Mouse (Mus musculus): ENCODE measurements around the gene Troap. TPM values are rescaled to one million over a fixed set of nuclear protein-coding genes. Genes with fewer than 3 reads are reported as not detected.

The Troap gene
- 12.6 and 18.6 TPM in 2 replicates for total RNA-seq (2017)

GRCm38 (mm10) chr15:99074019-99074599, at the start of gene Troap:
Troap (plus strand) TSS chr15:99074575.
- 0 out of 2 replicates have a peak, but pooled peaks have one; percentile 0 for ATAC-seq (replicated peaks; ENCODE audit: low read depth, poor library complexity, severe bottlenecking)

DNA sequence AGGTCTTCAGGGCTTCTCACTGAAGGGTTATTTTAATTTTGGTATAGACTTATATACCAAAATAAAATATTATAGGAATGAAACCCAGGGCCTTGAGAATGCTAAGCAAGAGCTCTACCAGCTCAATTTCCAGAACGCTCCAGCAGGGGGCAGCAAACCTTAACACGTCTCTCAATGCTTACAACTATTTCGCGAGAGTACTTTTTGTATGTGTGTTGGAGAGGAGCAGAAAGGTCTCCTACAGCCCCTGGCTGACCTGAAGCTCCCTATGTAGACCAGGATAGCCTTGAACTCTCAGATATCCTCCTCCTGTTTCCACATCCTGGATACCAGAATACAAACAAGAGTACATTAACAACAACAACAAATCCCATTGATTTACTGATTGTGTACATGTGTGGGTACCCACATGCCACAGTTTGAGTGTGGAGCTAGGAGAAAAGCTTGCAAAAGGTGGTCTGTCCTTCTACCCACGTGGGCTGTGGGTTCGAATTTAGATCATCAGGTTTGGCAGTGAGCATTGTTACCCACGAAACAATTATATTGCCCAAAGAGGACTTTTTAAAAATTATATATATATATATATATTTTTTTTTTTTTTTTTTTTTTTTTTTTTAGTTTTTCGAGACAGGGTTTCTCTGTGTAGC, 49.6 kb upstream of the Troap start:
- peak; percentile 64 for ATAC-seq (replicated peaks; ENCODE audit: low read depth, poor library complexity, severe bottlenecking)

GRCm38 (mm10) chr15:99025414-99025813, 49.0 kb upstream of the Troap start:
- no peak for ATAC-seq (replicated peaks; ENCODE audit: low read depth, poor library complexity, severe bottlenecking)

- no peak for ATAC-seq (replicated peaks; ENCODE audit: low read depth, poor library complexity, severe bottlenecking)
Observed at GRCm38 (mm10) chr15:99026259-99026658, 48.1 kb upstream of the Troap start.

GRCm38 (mm10) chr15:99027116-99027515, 47.3 kb upstream of the Troap start:
- ATAC-seq (replicated peaks; ENCODE audit: low read depth, poor library complexity, severe bottlenecking): no peak

DNA sequence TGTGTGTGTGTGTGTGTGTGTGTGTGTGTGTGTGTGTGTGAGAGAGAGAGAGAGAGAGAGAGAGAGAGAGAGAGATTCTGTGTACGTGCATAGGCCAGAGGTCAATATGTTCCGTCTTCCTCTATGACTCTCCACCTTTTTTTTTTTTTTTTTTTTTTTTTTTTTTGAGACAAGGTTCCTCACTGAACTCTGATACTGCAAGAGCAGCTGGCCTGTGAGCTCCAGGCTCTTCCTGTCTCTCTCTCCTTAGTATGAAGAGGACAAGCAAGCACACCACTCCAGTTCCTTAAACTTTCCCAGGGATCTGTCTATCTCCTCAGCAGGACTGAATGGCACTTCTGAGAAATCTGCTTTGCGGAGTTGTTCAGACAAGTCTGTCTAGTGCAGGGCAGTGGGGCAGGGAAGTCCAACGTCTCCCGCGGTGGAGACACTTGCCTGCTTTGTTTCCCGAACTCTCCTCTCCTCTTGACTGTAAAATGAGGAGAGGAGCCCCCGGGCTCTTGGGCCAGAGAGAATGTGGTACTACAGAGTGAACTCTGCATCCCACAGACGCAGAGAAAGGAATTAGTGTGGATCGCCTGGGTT, 45.4 kb upstream of the Troap start:
- no peak for ATAC-seq (replicated peaks; ENCODE audit: low read depth, poor library complexity, severe bottlenecking)

- ATAC-seq (replicated peaks; ENCODE audit: low read depth, poor library complexity, severe bottlenecking): peak; percentile 81
Observed at GRCm38 (mm10) chr15:99029619-99030584, 44.5 kb upstream of the Troap start, which contains the start of gene Tuba1c. Tuba1c (plus strand) TSS chr15:99029891.

DNA sequence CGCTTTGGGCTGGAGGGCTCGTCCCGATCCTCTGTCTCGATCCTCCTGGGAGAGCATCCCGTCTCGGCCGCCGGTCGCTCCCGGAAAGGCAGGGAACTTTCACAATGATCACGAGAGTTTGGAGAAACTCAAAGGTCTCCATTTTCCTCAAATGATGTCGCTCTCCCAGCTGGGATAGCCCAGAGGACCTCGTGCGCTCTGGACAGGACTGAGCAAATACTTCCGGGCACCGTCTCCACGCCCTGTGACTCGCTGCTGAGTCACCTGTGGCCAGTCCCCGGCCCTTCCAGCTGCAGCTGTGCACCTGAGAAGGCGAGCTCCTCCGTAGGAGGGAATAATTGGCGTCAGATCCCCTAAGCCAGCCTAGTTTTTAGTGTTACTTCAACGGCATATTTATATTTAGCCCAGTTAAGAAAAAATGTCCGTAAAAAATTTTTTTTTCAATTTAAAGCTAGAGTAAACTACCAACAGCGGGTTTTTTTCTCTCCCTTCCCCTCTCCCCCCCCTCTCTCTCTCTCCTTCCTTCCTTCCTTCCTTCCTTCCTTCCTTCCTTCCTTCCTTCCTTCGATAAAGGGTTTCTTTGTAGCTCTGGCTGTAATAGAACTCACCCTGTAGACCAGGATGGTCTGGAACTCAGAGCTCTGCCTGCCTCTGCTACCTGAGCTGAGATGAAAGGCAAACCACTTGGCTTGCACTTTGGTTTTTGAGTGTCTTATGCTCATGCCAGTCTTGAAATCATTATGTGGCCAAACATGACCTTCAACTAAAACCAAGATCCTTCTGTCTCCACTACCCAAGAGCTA, 43.6 kb upstream of the Troap start:
- ATAC-seq (replicated peaks; ENCODE audit: low read depth, poor library complexity, severe bottlenecking): peak; percentile 16; the same call in 1 of the 2 replicates

DNA sequence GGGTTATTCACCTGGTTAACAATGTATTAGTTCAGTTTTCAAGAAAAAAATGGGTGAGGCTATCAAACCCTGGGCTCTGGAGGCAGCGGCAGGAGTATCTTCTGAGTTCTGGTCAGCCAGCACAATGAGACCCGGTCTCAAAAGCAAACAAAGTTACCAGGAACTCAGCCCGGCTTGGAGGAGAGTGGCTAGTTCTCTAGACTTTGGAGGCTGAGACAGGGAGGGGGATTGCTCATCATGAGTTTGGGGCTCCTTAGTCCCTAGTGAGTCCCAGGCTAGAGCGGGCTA, 43.0 kb upstream of the Troap start:
- ATAC-seq (replicated peaks; ENCODE audit: low read depth, poor library complexity, severe bottlenecking): no peak

GRCm38 (mm10) chr15:99032041-99032725, 42.2 kb upstream of the Troap start:
- no peak for ATAC-seq (replicated peaks; ENCODE audit: low read depth, poor library complexity, severe bottlenecking)

- no peak for ATAC-seq (replicated peaks; ENCODE audit: low read depth, poor library complexity, severe bottlenecking)
Observed at GRCm38 (mm10) chr15:99032726-99033250, 41.6 kb upstream of the Troap start.

- ATAC-seq (replicated peaks; ENCODE audit: low read depth, poor library complexity, severe bottlenecking): peak; percentile 22
Observed at GRCm38 (mm10) chr15:99033498-99034270, 40.7 kb upstream of the Troap start.

GRCm38 (mm10) chr15:99035431-99035830, 38.9 kb upstream of the Troap start:
- no peak for ATAC-seq (replicated peaks; ENCODE audit: low read depth, poor library complexity, severe bottlenecking)

DNA sequence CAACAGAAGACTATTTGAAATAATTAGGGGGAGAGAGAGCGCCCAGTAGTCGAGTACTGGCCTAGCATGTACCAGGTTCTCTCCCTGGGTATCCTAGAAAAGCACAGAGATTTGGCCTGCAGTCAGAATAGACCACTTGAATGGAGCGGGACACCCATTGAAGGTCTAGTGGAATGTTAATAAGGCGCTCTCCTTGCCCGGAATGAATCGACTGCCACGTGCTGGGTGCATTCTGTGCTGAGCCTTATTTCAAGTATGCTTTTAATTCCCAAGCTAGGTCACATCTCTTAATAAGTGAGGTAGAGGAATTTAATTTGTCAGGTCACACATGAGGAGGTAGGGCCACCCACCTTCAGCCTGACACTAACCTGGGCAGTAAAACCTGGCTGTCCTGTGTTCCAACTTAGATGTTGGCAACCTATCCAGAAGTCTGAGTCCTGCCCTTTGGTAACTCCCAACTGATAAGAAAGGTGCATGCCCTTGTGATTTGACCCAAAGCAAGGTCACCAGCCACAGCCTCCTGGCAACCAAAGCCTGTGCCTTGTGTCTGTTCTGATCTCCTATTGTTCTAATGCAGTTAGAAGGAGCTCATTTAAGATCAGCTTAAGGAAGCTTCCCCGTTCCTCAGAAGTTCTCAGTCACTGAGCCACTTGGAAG, 38.0 kb upstream of the Troap start:
- ATAC-seq (replicated peaks; ENCODE audit: low read depth, poor library complexity, severe bottlenecking): no peak

GRCm38 (mm10) chr15:99038025-99038424, 36.4 kb upstream of the Troap start:
- ATAC-seq (replicated peaks; ENCODE audit: low read depth, poor library complexity, severe bottlenecking): no peak

GRCm38 (mm10) chr15:99038797-99039196, 35.6 kb upstream of the Troap start:
- no peak for ATAC-seq (replicated peaks; ENCODE audit: low read depth, poor library complexity, severe bottlenecking)

DNA sequence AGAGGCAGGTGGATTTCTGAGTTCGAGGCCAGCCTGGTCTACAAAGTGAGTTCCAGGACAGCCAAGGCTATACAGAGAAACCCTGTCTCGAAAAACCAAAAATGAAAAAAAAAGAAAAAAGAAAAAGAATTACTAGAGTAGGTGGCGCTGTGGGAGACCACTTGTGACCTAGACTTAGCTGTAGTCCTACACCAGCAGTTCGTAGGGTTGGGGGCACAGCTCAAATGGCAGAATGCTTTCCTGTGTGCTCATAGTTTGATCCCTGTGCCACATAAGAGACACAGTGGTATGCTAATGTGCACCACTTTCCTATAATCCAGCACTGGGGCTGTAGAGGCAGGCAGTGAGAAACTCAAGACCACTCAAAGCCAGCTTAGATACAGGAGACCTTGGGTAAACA, 35.1 kb upstream of the Troap start:
- no peak for ATAC-seq (replicated peaks; ENCODE audit: low read depth, poor library complexity, severe bottlenecking)

All from common myeloid progenitor, adult 5-6 weeks (primary cell).